Mouse (Mus musculus) kidney, embryonic 14.5 days (tissue): ENCODE data around the gene Tmem131l. TPM values are rescaled to one million over a fixed set of nuclear protein-coding genes. Genes with fewer than 3 reads are reported as not detected.

Experiments used
- ATAC-seq: fragments of 200-750 bp; cut with Nextera tagmentation; 2 replicates; pipeline ENCODE4 v1.8.0; 2017; ENCODE audit warnings: moderate number of reproducible peaks, mild to moderate bottlenecking, moderate TSS enrichment, moderate library complexity; ENCODE audit not compliant: low FRiP score, low TSS enrichment
- H3K27ac ChIP-seq: fragments of 300-500 bp; sonication (generic); 2 replicates; pipeline ENCODE4 v1.5.1; 2014; ENCODE audit warnings: low read depth, mild to moderate bottlenecking, low read length, moderate library complexity, mixed read lengths
- H3K27me3 ChIP-seq: fragments of 300-500 bp; sonication (generic); 2 replicates; pipeline ENCODE4 v1.6.1; 2014; ENCODE audit warnings: mild to moderate bottlenecking, low read length; ENCODE audit not compliant: control insufficient read depth, insufficient read depth
- H3K36me3 ChIP-seq: fragments of 300-500 bp; sonication (generic); 2 replicates; pipeline ENCODE4 v1.6.1; 2014; ENCODE audit warnings: low read length, mixed read lengths; ENCODE audit not compliant: control insufficient read depth, insufficient read depth
- H3K4me1 ChIP-seq: fragments of 300-500 bp; sonication (generic); 2 replicates; pipeline ENCODE4 v1.6.1; 2014; ENCODE audit warnings: low read length, mixed read lengths; ENCODE audit not compliant: control insufficient read depth, insufficient read depth
- H3K4me2 ChIP-seq: fragments of 300-500 bp; sonication (generic); replicated peaks from 2 replicates; pipeline ENCODE4 v1.6.1; 2014; ENCODE audit warnings: low read depth, mild to moderate bottlenecking, low read length
- H3K4me3 ChIP-seq: fragments of 300-500 bp; sonication (generic); 2 replicates; pipeline ENCODE4 v1.5.1; 2014; ENCODE audit warnings: mild to moderate bottlenecking, low read length
- H3K9ac ChIP-seq: fragments of 300-500 bp; sonication (generic); 2 replicates; pipeline ENCODE4 v1.6.1; 2014; ENCODE audit warnings: low read depth, mild to moderate bottlenecking, low read length, moderate library complexity
- H3K9me3 ChIP-seq: fragments of 300-500 bp; sonication (generic); 2 replicates; pipeline ENCODE4 v1.6.1; 2016; ENCODE audit warnings: low read length; ENCODE audit not compliant: control insufficient read depth
- WGBS: fragments of 180-500 bp; shearing (Covaris S2); extraction: QIAGEN DNeasy Blood & Tissue Kit; methylation state at CpG from one replicate; pipeline ENCODE4 v1.1.7; 2014; 5-methylcytosine and 5-hydroxymethylcytosine counted together
- polyA plus RNA-seq: library from polyadenylated mRNA; unstranded; fragments of >200 nt; fragmentation: Nextera tagmentation; extraction: Ambion mirVana; gene quantifications from 2 replicates; pipeline ENCODE4 v1.2.1, GENCODE M21; 2014

Tmem131l gene
- polyA plus RNA-seq, 1 experiment from 2014 or later = 45.3 TPM

GRCm38 (mm10) chr3:84028968-84029367, 11.0 kb downstream of the Tmem131l start:
- no peak for ATAC-seq
- 91% methylated on average over 4 of the region's 4 CpGs for WGBS
- peaks cover 5% of the 10 kb centered on the region; the same call in 1 of the 2 replicates for H3K4me1 ChIP-seq
- no peaks in the 10 kb centered on the region for H3K27me3 ChIP-seq
- H3K4me3 ChIP-seq = no peak overlapping the region
- no peaks in the 10 kb centered on the region for H3K9me3 ChIP-seq
- H3K9ac ChIP-seq = no peak overlapping the region
- peaks cover 15% of the 10 kb centered on the region; the same call in 1 of the 2 replicates for H3K36me3 ChIP-seq
- H3K4me2 ChIP-seq = no peak overlapping the region
- H3K27ac ChIP-seq = no peak overlapping the region

GRCm38 (mm10) chr3:84027691-84028159, 12.2 kb downstream of the Tmem131l start:
- H3K27me3 ChIP-seq = no peaks in the 10 kb centered on the region
- no peak overlapping the region for H3K4me3 ChIP-seq
- H3K36me3 ChIP-seq = peaks cover 15% of the 10 kb centered on the region; the same call in 1 of the 2 replicates
- no peak overlapping the region for H3K4me2 ChIP-seq
- 66% methylated on average over 8 of the region's 8 CpGs for WGBS
- H3K27ac ChIP-seq = no peak overlapping the region
- H3K9ac ChIP-seq = no peak overlapping the region
- H3K9me3 ChIP-seq = no peaks in the 10 kb centered on the region
- ATAC-seq = no peak
- H3K4me1 ChIP-seq = peaks cover 9% of the 10 kb centered on the region

GRCm38 (mm10) chr3:84024512-84025072, 15.4 kb downstream of the Tmem131l start:
- H3K9ac ChIP-seq = no peak overlapping the region
- ATAC-seq = no peak
- peaks cover 4% of the 10 kb centered on the region; the same call in 1 of the 2 replicates for H3K36me3 ChIP-seq
- no peak overlapping the region for H3K4me2 ChIP-seq
- no peak overlapping the region for H3K27ac ChIP-seq
- no peak overlapping the region for H3K4me3 ChIP-seq
- no peaks in the 10 kb centered on the region for H3K27me3 ChIP-seq
- peaks cover 13% of the 10 kb centered on the region for H3K4me1 ChIP-seq
- 65% methylated on average over 12 of the region's 12 CpGs for WGBS
- H3K9me3 ChIP-seq = no peaks in the 10 kb centered on the region

- Histone ChIP-seq H3K36me3 (peaks cover 6% of the 10 kb centered on the region; the same call in 1 of the 2 replicates), H3K9me3 (no peaks in the 10 kb centered on the region), H3K9ac (no peak overlapping the region), H3K27ac (no peak overlapping the region), H3K27me3 (no peaks in the 10 kb centered on the region), H3K4me2 (no peak overlapping the region), H3K4me3 (no peak overlapping the region), H3K4me1 (peaks cover 13% of the 10 kb centered on the region)
- 0 out of 2 replicates have a peak, but pooled peaks have one; percentile 24 for ATAC-seq
- WGBS = 64% methylated on average over 5 of the region's 5 CpGs
Observed at GRCm38 (mm10) chr3:84022723-84023122, 17.3 kb downstream of the Tmem131l start.

GRCm38 (mm10) chr3:84022201-84022584, 17.8 kb downstream of the Tmem131l start:
- no peak overlapping the region for H3K4me3 ChIP-seq
- H3K9ac ChIP-seq = no peak overlapping the region
- H3K4me1 ChIP-seq = peaks cover 13% of the 10 kb centered on the region
- no peaks in the 10 kb centered on the region for H3K9me3 ChIP-seq
- H3K4me2 ChIP-seq = no peak overlapping the region
- 88% methylated on average over 6 of the region's 6 CpGs for whole genome bisulfite sequencing
- H3K36me3 ChIP-seq = 0 out of 2 replicates have a peak, but pooled peaks cover 4% of the 10 kb centered on the region
- H3K27me3 ChIP-seq = no peaks in the 10 kb centered on the region
- no peak overlapping the region for H3K27ac ChIP-seq
- no peak for ATAC-seq

- H3K4me1 ChIP-seq = peaks cover 13% of the 10 kb centered on the region
- H3K4me2 ChIP-seq = no peak overlapping the region
- no peak for ATAC-seq
- H3K4me3 ChIP-seq = no peak overlapping the region
- 69% methylated on average over 8 of the region's 8 CpGs for WGBS
- H3K9me3 ChIP-seq = no peaks in the 10 kb centered on the region
- H3K27ac ChIP-seq = no peak overlapping the region
- no peaks in the 10 kb centered on the region for H3K27me3 ChIP-seq
- 0 out of 2 replicates have a peak, but pooled peaks cover 4% of the 10 kb centered on the region for H3K36me3 ChIP-seq
- H3K9ac ChIP-seq = no peak overlapping the region
Observed at GRCm38 (mm10) chr3:84021217-84022200, 18.5 kb downstream of the Tmem131l start.

GRCm38 (mm10) chr3:84020528-84020927, 19.4 kb downstream of the Tmem131l start:
- 33% methylated on average over 3 of the region's 3 CpGs for WGBS
- no peak for ATAC-seq

GRCm38 (mm10) chr3:84015484-84016016, 24.4 kb downstream of the Tmem131l start:
- no peaks in the 10 kb centered on the region for H3K27me3 ChIP-seq
- no peak overlapping the region for H3K4me2 ChIP-seq
- no peak overlapping the region for H3K4me3 ChIP-seq
- H3K36me3 ChIP-seq = peaks cover 10% of the 10 kb centered on the region; the same call in 1 of the 2 replicates
- H3K27ac ChIP-seq = no peak overlapping the region
- no peak for ATAC-seq
- no peak overlapping the region for H3K9ac ChIP-seq
- H3K9me3 ChIP-seq = peaks cover 3% of the 10 kb centered on the region; the same call in 1 of the 2 replicates
- WGBS = 71% methylated on average over 4 of the region's 4 CpGs
- peaks cover 3% of the 10 kb centered on the region; the same call in 1 of the 2 replicates for H3K4me1 ChIP-seq

More at GRCm38 (mm10) chr3:84020528-84020927, 19.4 kb downstream of the Tmem131l start:
- Histone ChIP-seq H3K4me1 (peaks cover 14% of the 10 kb centered on the region), H3K4me2 (no peak overlapping the region), H3K9ac (no peak overlapping the region), H3K9me3 (no peaks in the 10 kb centered on the region), H3K27ac (no peak overlapping the region), H3K36me3 (0 out of 2 replicates have a peak, but pooled peaks cover 4% of the 10 kb centered on the region), H3K4me3 (no peak overlapping the region), H3K27me3 (no peaks in the 10 kb centered on the region)
